Mouse (Mus musculus) left cerebral cortex, adult 8-10 months (tissue): Measurements from ENCODE around the gene Unc45b. TPM values are rescaled to one million over a fixed set of nuclear protein-coding genes. Genes with fewer than 3 reads are reported as not detected.
A peak's percentile ranks its signal among the peaks of the same experiment; 100 is the strongest.

Experiments
- DNase-seq, 2 experiments: peaks; one replicate each; pipeline ENCODE4 v3.0.0; 2022; ENCODE audit warnings: low spot score in 2 of 2
- total RNA-seq, 4 experiments: library from RNA; stranded (reverse); gene quantifications; 2 replicates each; pipeline ENCODE4 v1.2.4; 2022

Gene Unc45b
- total RNA-seq = 1 to 10 TPM in 3 of 4 experiments, under 1 TPM in 1; 0.75 to 3.4 (median 1.8) TPM

DNA sequence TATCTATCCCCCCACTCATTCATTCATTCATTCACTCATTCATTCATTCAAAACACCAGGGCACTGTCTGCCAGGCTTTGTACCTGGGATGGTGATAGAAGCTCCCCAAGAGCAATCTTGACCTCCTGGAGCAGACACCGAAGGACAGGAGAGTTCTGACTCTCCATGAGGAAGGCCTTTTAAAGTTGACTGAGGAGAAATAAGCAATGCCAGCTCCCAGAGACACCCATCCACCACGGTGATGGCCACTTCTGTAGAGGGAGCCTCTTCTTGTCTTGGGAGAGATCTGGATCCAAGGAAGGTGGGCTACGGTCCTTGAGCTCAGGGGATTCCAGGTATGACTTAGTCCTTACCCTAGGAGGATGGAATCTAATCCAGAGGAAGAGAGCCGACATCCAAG, at the start of gene Unc45b:
Gene Unc45b (plus strand): TSS at position 301 of the 400 bp plus-strand sequence.
- no peak for DNase-seq

DNA sequence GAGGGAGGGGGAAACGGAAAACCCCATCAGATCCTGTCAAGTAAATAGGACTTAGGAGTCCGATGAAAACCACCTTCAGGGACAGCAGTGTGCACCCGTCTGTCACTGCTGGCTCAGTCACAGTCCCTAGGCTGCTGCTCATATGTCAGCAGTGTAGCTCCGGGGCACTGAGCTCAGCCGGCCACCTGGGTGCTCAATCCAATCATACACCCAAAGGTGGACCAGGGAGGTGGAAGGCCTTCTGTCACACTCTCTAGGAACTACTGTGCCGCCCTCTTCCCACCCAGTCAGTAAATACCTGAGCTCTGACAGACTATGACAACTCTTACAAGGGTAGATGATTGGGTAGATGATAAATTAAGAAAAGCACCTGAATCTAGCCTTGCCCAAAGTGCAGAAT, 49.6 kb upstream of the Unc45b start:
- no peak for DNase-seq

DNA sequence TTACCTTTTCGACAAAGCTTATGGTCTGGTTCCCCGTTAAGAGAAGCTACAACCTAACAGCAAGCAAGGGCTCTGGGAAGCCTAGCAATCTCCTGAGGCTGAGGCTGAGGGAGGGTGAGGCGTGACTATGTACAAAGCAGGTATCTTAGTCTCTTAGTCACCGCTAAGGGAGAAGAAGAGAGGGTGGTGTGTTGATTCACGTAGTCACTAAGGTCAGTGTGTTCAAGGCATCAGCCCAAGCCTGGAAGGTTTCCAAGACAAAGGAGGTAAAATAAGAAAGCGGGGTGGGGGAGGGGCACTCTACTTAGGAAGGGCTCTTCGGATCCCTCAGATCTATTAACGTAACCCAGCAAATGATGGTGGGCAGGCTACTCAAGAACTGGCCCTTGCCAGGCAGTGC, 48.8 kb upstream of the Unc45b start:
- no peak for DNase-seq

DNA sequence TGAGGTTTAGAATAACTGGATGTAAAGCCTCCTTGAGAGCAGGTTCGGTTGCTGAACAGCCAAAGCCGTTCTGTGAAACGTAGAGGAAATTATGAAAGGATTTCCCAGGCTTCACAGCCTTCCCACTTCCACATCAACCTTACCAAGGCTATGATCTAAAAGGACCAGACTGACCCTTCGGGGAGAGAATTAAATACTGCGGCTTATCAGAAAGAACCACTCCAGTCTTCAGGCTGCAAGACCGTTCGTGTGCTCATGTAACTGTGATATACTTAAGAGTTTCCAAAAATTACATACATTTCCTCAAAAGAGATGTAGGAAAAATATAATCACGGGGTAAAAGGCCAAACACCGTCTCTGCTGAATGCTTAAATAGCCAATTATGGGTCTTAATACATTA, 47.7 kb upstream of the Unc45b start:
- DNase-seq = no peak

DNA sequence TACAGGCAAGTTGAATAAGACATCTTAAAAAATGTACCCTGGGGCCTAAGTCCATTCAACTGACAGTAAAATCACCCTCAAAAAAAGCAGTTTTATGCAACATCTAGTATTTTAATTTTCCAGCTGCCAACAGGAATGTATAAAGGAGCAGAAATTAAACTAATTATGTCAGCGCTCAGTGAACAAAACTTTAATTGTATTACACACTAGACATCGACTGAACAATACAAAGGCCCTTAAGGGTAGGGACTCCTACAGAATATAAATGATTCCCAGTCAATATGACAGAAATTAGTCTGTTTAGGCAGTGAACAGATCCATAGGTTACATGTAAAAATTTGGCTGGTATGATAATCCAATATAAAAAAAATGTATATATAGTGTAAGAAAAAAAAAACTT, 47.3 kb upstream of the Unc45b start:
- no peak for DNase-seq

DNA sequence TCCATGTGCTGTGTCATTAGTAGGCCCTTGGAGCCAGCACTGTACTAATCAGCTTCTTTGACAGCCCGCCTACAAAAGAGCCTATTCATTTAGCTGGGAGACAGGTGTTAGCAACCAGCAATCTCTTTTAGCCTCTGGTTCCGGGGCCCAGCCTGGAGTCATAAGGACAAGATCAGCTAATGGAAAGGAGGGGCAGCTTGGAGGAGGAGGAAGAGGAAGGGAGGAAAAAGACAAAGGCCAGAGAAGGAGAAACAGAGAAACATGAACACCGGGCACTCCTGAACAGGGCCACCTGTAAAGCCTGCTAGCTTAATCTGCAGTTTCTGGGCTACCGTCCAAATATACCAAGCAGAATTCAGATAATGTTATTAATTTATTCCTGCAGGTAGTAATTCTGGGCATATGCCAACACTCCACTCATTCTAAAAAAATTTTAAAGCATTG, 46.8 kb upstream of the Unc45b start:
- DNase-seq = no peak

DNA sequence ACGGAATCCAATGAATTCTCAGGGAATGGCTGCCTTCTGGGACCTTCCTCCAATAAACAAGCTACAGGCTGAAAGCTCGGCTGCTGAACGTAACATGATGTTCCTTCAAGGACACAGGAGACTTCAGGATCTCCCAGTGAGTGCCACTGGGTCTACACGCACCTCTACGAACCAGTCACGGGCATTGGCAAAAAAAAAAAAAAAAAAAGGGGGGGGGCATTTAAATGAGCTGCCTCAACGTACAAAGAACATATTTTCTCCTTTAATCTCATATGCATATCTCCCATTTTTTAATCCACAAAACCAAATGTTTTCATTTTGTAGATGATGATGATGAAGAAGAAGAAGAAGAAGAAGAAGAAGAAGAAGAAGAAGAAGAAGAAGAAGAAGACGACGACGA, 44.4 kb upstream of the Unc45b start:
- no peak for DNase-seq

DNA sequence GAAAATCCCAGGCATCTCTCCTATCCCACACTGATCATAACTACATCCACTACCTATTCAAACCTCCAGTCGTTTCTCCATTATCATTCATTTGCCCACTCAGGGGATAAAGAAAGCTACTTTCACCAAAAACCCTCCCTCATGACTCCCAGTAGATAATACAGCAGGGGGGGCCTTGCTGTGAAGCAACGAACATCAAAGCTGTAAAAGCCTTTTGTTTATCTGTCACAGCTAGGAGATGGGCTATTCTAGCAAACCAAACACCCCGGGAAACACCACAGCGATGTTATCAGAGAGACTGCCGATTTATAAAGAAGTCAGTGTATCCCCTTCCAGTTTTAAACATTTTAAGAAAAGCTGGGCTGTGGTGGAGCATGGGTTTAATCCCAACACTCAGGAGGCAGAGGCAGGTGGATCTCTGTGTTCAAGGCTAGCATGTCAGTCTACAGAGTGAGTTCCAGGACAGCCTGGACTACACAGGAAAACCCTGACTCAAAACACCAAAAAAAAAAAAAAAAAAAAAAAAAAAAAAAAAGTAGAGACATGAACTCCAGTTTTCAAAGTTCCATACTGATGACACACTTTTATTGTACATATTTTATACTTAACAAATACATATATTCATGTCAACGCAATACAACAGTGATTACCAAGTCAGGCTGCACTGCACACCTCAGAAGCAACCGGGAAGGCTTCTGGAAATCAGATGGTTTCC, 43.3 kb upstream of the Unc45b start:
- DNase-seq = no peak

DNA sequence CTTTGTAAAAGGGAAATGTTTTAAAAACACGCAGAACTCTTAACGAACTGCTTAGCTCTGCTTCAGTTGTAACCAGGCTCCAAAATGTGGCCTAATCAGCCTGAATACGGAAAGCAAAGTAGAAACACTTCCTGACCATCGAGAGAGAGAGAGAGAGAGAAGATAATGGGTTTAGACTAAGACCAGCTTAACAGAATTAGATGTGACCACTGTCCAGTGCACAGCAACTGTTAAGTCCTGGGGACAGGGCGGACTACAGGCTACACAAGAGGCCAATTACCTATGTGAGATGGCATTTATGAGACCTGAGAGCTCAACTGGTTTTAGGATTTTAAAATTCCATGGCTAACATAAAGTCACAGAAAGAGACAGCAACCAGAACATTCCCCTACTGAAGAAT, 42.4 kb upstream of the Unc45b start:
- DNase-seq = no peak

DNA sequence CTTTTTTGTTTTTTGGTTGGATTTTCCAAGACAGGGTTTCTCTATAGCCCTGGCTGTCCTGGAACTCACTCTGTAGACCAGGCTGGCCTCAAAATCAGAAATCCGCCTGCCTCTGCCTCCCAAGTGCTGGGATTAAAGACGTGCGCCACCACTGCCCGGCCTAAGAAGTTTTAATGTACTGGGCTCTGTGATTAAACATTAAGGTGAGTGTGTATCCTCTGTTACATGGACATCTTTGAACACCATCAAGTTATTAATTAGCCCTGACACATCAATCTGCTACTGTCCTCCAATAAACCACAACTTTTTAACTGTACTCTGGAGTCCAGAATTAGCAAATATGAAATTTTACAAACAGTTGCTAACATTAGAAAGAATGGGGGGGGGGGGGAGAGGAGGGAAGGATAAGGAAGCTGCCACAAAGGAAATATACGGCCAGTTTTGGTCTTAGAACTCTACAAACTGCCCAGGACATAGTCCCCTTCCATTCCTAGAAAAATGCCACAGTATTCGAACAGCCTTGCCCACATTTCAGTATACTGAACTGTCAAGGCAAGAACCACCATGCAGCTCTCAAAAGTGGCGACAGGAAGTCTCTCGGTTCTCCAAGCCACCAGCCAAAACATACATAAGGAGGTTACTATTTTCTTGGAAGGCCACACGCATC, 40.7 kb upstream of the Unc45b start:
- no peak for DNase-seq

DNA sequence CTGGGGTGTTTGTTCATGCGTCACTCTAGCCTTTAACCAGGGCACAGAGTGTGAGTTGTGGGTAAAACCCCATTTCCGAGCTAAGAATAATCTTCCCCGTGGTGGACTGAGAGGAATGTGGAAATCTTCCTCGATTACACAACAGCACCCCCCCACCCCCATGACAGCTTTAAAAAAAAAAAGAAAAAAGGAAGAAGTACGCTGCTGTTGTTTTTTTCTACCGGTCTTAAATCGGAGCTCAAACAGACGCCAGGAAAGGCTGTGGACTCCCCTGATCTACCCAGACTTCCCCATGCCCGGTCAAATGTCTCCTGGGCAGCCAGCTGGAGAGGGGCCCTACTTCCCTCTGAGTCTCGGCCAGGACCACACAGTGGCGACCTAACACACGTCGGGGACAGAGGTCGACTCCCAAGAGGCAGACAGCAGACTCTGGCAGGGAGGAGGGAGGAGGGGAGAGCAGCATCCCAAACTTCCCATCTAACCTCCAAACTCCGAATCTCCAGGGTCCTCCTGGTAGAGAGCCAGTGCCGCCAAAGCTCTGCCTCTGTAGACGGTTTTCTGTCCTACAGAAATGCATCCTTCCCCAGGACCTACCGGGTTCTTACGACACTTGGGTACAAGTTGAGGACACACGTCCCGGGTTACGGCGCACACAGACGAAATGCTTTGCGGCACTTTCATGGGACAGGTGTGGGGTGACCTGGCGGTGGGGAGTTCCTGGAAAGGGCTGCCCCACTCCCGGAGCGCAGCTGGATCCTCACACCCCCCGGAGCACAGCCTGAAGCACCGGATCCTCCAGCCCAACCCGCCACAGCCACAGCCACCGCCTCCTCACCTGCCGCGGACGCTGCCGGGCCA, 39.9 kb upstream of the Unc45b start:
- peak; percentile 31 to 45 for DNase-seq

DNA sequence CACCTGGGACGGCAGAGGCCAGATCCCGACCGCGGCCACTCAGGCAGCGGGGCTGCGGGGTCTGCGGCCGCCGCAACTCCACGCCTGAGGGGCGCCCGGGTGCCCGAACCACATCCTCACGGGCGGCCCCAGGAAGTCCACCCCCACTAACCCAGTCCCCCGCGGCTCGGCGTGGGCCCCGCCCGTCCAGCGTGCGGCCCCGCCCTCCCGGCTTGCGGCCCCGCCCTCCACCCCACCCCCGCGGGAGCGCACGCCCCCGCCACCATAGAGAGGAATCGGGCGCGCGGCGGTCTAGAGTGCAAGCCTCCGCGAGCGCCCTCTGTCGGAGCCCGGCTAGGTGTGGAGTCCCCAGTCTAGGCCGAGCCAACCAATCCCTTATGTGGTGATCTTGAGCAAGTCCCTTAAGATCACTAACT, 39.3 kb upstream of the Unc45b start, which contains the start of gene Rffl:
Gene Rffl (minus strand): TSS at position 180 of the 416 bp plus-strand sequence.
- peak; percentile 79 to 85 for DNase-seq

DNA sequence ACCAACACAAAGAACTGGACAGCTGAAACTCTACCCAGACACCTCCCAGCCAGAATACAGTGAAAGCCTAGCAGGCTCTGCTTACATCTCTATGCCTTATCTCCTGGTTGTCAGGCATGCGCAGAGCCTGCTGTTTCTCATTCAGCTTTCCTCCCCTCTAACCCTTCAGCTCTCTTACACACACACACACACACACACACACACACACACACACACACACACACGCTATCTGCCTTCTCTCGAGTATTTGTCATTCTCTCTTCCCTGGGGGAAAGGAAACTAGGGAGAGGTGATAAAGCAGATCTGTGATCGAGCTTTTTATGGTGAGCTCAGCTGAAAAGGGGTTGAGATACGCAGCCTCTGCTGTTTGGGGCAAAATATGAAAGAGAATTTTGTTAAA, 35.4 kb upstream of the Unc45b start:
- no peak for DNase-seq

DNA sequence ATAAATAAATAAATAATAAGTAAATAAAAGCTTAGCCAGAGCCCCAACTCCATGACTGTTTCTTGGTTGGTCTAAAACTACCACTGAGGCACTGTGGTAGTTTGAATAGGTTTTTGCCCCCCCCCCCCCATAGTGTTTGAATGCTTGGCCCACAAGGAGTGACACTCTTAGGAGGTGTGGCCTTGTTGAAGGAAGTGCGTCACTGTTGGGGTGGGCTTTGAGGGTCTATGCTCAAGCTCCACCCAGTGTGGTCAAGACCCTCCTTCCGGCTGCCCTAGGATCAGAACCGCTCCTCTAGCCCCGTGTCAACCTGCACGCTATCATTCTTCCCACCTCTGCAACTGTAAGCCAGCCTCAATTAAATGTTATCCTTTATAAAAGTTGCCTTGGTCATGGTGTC, 34.7 kb upstream of the Unc45b start:
- DNase-seq = no peak

DNA sequence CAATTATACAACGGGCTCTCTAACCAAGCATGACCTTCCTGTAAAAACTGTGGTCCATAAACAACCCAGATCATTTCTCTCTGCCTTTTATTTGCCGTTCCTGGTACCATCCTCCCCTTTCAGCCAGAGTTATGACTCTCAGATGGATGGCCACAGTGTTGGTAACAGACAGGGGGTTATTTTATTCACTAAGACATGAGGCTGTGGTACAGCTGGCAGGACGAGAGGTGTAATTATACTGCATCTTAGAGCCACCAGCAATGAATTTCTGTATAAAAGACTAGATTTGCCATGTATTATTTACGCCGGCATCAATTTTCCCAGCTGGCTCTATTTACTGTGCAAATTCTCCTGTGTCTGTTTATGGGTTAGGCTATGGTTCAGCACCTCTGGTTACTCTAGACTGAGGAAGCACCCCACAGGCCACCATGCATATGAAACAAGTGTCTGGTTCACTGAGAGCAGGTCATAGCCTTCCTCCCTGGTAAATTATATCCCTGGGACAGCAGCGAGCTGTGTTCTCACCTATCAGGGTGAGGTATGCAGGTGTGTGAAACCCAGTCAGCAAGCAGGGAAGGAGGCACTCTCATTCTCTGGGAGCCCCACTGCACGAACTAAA, 32.5 kb upstream of the Unc45b start:
- no peak for DNase-seq

DNA sequence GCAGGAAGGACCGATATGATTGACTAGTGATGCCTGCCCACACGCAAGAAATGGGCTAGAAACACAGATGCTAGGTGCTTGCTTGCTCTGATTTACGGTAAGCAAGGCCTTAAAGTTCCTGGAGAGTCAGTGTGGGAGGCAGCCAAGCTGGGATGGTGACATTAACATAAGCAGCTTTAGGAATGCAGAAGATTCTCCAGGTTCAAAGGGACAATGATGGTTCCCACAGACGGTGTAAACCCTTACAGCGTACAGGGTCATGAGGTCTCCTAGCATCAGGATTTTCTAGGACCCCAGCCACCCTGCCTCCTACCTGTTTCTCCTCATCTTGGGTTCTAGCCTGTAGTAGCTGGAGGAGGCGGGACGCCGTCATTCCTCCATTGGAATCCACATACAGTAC, 27.2 kb upstream of the Unc45b start:
- DNase-seq = no peak

DNA sequence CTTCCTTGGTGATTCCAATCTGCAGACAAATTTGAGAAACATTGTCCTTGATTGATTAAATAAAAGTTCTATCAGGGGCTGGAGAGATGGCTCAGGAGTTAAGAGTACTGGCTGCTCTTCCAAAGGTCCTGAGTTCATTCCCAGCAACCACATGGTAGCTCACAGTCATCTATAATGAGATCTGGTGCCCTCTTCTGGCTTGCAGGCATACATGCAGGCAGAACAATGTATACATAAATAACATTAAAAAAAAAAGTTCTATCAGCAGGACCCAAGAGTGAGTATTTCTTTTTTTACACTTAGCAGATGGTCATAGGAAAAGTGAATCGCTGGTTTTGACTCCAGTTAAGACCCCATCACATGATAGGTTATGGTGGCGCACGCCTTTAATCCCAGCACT, 23.8 kb upstream of the Unc45b start:
- no peak for DNase-seq

DNA sequence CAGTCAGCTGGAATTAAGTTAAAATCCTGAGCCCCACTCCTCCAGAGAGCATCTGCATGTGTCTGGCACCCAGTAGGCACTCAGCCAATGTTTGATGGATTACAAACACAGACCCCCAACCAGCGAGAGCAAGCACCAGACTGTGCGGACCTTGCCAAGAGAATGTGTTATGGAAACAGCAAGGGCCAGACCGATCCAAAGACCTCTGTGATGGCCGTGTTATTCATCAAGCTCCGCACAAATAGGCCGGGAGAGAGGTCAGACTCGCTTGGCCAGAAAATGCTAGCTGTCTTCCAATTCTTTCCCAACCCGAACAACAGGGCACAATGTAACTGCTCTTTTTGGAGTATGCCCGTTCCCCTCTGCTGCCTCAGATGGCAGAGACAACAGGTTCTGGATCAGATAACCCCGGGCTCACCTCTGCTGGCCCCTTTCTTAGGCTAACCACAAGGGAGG, 21.8 kb upstream of the Unc45b start:
- no peak for DNase-seq

DNA sequence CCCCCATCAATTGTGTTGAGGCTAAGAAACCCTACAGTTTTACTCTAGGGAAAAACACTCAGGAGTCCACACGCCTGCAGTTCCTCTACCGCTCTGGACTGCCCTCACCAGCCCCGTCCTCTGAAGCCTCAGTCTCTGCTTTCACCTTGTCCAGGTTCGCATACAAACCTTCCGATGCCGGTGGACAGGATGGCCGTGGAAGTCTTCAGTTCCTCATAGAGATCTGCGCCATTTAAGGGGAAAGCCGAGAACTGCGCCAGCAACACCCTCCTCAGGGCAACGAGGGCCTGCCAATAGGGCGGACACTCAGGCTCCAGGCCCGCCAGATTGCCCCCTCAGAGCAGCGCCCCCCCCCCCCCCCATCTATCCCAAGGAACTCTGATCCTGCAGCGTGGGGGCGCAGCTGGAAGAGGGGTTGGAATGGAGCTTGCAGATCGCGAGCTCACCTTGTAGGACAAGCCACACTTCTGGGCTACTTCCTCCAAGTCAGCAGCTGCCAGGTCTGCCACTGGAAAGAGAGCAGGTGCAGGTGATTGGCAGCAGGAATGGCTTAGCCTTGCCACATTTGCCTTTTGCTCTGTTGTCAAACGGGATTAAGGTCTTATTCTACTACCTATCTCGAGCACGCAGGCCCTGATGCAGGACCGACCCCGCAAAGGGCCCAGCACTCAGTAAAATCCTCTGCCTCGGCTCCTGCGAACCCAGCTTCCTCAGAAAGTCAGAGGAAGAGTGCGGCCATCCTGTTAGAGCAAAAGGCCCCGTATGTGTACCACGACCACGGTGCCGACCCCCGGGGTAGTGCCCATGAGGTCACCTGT, 20.6 kb upstream of the Unc45b start:
- DNase-seq = no peak

DNA sequence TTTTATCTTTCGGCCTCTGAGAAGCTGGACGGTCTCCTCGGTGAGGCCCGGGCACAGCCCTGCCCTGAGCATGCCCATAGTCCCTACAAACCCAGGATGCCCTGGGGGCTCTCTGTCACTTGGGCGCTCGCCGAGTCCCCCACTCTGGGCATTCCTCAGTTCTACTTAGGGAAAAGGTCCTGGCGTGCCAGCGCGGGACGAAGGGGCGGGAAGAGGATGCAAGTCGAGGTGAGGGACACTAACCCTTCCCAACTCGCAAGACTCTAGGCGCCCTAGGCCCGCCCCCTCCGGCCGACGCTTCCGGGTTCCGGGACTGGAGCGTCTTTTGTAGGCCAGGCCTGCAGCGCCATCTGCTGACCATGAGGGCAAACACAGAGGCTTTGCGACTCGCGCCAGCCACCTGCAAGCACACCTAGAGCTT, 20.0 kb upstream of the Unc45b start, which contains the start of gene Rad51d:
Gene Rad51d (minus strand): TSS at position 273 of the 421 bp plus-strand sequence.
- peak; percentile 87 for DNase-seq

DNA sequence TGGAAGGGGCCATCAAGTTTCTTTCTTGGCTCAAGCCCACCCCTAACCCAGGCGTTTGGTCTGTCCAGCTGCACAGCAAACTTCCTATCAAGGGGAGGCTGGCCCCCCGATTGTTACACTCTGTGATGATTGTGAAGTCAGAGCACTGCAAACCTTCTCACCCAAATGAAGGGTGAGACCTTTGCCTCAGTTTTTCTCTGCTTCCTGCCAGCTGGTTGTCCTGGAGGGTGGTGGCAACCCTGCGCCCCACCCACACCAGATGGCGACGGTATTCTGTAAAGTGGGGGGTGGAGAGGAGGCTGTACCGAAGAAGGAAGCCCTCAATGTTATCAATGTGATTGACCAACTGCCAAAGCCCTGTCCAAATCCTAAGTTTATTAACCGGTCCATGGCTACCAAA, 18.4 kb upstream of the Unc45b start, which contains the start of gene Fndc8:
Gene Fndc8 (plus strand): TSS at position 189 of the 400 bp plus-strand sequence.
- DNase-seq = no peak
